Mouse (Mus musculus) heart, embryonic 13.5 days (tissue): ENCODE data around the gene Gli3. TPM values are rescaled to one million over a fixed set of nuclear protein-coding genes. Genes with fewer than 3 reads are reported as not detected.

Experiments
- ATAC-seq: fragments of 200-750 bp; cut with Nextera tagmentation; 2 replicates; pipeline ENCODE4 v1.8.0; 2017; ENCODE audit warnings: moderate TSS enrichment; ENCODE audit not compliant: insufficient number of reproducible peaks, low FRiP score, low TSS enrichment; ENCODE audit errors: extremely low read depth
- H3K27ac ChIP-seq: fragments of 300-500 bp; sonication (generic); replicated peaks from 2 replicates; pipeline ENCODE4 v1.5.1; 2015; ENCODE audit warnings: moderate library complexity, mild to moderate bottlenecking, inconsistent platforms
- H3K27me3 ChIP-seq: fragments of 300-500 bp; sonication (generic); replicated peaks from 2 replicates; pipeline ENCODE4 v1.6.1; 2015; ENCODE audit warnings: mild to moderate bottlenecking, inconsistent platforms
- H3K36me3 ChIP-seq: fragments of 300-500 bp; sonication (generic); 2 replicates; pipeline ENCODE4 v1.6.1; 2015; ENCODE audit warnings: mild to moderate bottlenecking, inconsistent platforms
- H3K4me1 ChIP-seq: fragments of 300-500 bp; sonication (generic); 2 replicates; pipeline ENCODE4 v1.6.1; 2015; ENCODE audit warnings: inconsistent platforms
- H3K4me2 ChIP-seq: fragments of 300-500 bp; sonication (generic); 2 replicates; pipeline ENCODE4 v1.6.1; 2015; ENCODE audit warnings: inconsistent platforms, mild to moderate bottlenecking, moderate library complexity
- H3K4me3 ChIP-seq: fragments of 300-500 bp; sonication (generic); 2 replicates; pipeline ENCODE4 v1.5.1; 2015; ENCODE audit warnings: moderate library complexity, mild to moderate bottlenecking, inconsistent platforms
- H3K9ac ChIP-seq: fragments of 300-500 bp; sonication (generic); 2 replicates; pipeline ENCODE4 v1.6.1; 2015; ENCODE audit warnings: inconsistent platforms, mild to moderate bottlenecking, moderate library complexity
- H3K9me3 ChIP-seq: fragments of 300-500 bp; sonication (generic); 2 replicates; pipeline ENCODE4 v1.6.1; 2016; ENCODE audit warnings: inconsistent platforms
- WGBS: fragments of 180-500 bp; shearing (Covaris S2); methylation state at CpG from one replicate; pipeline ENCODE4 v1.1.7; 2015; ENCODE audit warnings: mixed read lengths; 5-methylcytosine and 5-hydroxymethylcytosine counted together
- polyA plus RNA-seq: library from polyadenylated mRNA; unstranded; fragments of >200 nt; fragmentation: Nextera tagmentation; extraction: Ambion mirVana; gene quantifications from 2 replicates; pipeline ENCODE4 v1.2.1, GENCODE M21; 2015

Gene Gli3
- polyA plus RNA-seq, 1 experiment from 2014 or later, result 7.4 TPM

DNA sequence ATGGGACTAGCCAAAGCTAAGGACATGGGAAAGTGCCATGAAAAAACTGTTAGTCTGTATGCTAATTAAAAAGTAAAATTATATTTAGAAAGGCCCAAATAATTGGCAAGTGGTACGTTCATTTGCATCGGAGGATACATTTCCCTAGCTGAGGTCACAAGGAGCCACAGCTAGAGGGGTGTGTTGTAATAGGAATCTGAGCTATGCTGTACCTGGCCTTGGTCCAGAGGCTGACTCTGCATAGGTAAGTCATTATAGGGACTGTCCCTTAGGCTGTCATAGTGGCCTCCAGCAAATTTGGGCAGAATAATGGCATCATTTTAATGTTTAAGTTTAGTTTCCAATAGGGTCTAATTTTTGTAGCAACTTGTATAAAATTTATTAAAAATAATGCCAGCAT is 75.4 kb downstream of the Gli3 start:
- no peaks in the 10 kb centered on the region for H3K27me3 ChIP-seq
- no peaks in the 10 kb centered on the region for H3K36me3 ChIP-seq
- WGBS, result 65% methylated on average over 2 of the region's 2 CpGs
- ATAC-seq, result no peak
- no peak overlapping the region for H3K9ac ChIP-seq
- peaks cover 15% of the 10 kb centered on the region for H3K4me1 ChIP-seq
- no peak overlapping the region for H3K4me2 ChIP-seq
- no peak overlapping the region for H3K27ac ChIP-seq
- H3K9me3 ChIP-seq, result no peaks in the 10 kb centered on the region
- no peak overlapping the region for H3K4me3 ChIP-seq

GRCm38 (mm10) chr13:15542053-15542452 is 79.0 kb downstream of the Gli3 start:
- Histone ChIP-seq H3K4me3 (no peak overlapping the region), H3K4me2 (no peak overlapping the region), H3K9ac (no peak overlapping the region), H3K27ac (no peak overlapping the region), H3K4me1 (peaks cover 26% of the 10 kb centered on the region), H3K9me3 (no peaks in the 10 kb centered on the region), H3K27me3 (no peaks in the 10 kb centered on the region), H3K36me3 (no peaks in the 10 kb centered on the region)
- WGBS, result 24% methylated on average over 5 of the region's 5 CpGs
- ATAC-seq, result no peak

DNA sequence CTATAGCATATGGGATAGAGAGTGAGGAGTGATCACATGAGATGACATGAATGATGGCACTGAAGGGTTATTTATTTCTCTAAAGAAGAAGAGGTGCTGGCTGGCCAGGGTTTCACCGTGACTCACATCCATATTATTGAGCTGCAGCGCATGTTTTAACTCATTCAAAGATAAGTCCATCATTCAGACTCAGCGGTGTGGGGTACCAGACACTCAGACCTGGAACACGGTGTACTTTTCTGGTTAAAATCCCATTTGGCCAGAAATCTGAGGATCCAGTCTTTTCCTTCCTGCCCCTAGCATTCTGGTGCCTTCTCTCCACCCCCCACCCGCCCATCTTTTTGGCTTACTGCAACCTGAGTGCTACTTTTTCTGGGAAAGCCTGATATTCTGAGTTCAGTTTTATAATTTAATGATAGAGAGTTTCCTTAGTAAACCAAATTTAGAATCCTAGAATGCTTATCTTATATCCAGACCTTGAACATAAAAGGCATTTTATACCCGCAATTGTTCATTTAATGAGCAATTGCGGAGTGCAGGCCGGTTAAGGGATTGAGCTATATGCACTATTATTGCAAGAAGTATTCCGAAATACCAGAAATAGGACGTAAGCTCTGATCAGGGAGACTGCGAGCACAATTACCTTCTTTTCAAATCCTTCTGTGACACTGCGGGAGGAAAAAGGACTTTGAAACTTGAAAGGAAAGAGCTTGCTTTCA is 80.3 kb downstream of the Gli3 start:
- Histone ChIP-seq H3K27me3 (no peaks in the 10 kb centered on the region), H3K4me3 (no peak overlapping the region), H3K27ac (no peak overlapping the region), H3K9me3 (no peaks in the 10 kb centered on the region), H3K9ac (no peak overlapping the region), H3K4me1 (peaks cover 26% of the 10 kb centered on the region), H3K36me3 (0 out of 2 replicates have a peak, but pooled peaks cover under 1% of the 10 kb centered on the region), H3K4me2 (no peak overlapping the region)
- ATAC-seq, result no peak
- WGBS, result 74% methylated on average over 12 of the region's 12 CpGs

DNA sequence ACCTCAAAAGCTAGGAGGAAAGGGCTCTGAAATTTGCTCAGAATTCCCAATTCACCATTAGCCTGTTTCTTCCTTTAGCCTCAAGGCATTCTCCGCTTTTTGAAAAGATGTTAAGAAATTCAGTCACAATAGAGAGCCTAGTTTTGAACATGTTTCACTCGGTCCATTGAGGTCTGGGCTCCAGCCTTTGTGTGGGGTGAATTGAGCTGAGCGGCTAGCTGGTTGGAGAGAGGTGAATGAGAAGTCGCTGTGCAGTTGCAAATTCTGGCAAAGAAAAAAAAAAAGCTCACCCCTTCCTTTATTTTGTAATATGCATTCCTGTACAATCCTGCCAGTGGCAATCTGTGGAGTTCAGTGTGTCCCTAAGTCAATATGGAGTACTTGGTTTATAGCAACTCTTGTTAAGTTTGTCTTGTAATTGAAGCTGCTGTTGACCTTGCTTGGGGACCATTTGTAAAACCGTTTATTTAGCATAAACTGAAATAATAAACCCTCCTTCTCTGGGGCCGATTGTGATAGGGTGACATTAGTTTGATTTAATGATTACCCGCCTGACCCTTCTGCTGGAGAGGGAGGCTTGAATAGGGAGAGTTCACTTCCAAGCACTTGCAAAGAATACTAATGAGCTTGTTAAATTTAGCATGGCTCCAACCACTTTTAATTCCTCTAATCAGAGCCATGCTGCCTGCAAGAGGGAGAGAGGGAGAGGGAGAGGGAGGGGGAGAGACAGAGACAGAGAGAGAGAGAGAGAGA is 81.0 kb downstream of the Gli3 start:
- ATAC-seq, result no peak
- H3K4me3 ChIP-seq, result no peak overlapping the region
- H3K27me3 ChIP-seq, result no peaks in the 10 kb centered on the region
- peaks cover 26% of the 10 kb centered on the region for H3K4me1 ChIP-seq
- H3K4me2 ChIP-seq, result no peak overlapping the region
- WGBS, result 61% methylated on average over 7 of the region's 7 CpGs
- no peak overlapping the region for H3K27ac ChIP-seq
- 0 out of 2 replicates have a peak, but pooled peaks cover 3% of the 10 kb centered on the region for H3K36me3 ChIP-seq
- H3K9ac ChIP-seq, result no peak overlapping the region
- no peaks in the 10 kb centered on the region for H3K9me3 ChIP-seq

DNA sequence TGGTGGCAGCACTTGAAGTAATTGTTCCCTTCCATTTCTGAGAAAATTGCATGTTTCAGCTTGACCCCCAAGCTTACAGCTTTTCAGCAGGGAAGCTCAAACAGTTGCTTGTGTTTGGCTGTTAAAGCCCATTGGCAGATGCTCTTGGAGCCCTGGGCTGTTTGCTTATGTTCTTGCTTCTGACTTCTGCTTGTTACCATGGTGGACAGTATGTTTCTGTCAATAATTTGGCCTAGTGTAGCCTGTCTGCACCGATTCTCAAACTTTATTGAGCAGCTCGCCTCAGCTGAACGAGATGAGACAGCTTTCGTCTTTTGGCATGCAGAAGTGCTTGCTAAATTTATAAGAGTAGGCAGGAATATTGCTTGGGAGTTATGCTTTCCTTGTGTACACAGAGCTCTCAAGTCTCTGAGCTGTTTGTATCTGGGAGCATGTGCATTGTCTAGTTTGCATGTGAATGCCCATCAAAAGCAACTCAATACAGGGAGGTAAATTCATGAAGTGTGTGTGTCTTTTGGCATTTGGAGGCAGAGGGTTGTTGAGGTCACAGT is 82.4 kb downstream of the Gli3 start:
- no peak for ATAC-seq
- Histone ChIP-seq H3K4me1 (peaks cover 29% of the 10 kb centered on the region), H3K9ac (no peak overlapping the region), H3K4me3 (no peak overlapping the region), H3K27ac (no peak overlapping the region), H3K36me3 (0 out of 2 replicates have a peak, but pooled peaks cover 3% of the 10 kb centered on the region), H3K4me2 (no peak overlapping the region), H3K9me3 (no peaks in the 10 kb centered on the region), H3K27me3 (no peaks in the 10 kb centered on the region)
- 79% methylated on average over 4 of the region's 4 CpGs for WGBS

- Histone ChIP-seq H3K36me3 (0 out of 2 replicates have a peak, but pooled peaks cover 3% of the 10 kb centered on the region), H3K9ac (no peak overlapping the region), H3K27ac (no peak overlapping the region), H3K4me2 (no peak overlapping the region), H3K27me3 (no peaks in the 10 kb centered on the region), H3K4me3 (no peak overlapping the region), H3K4me1 (peaks cover 32% of the 10 kb centered on the region), H3K9me3 (no peaks in the 10 kb centered on the region)
- 65% methylated on average over 4 of the region's 4 CpGs for WGBS
- no peak for ATAC-seq
Measured at GRCm38 (mm10) chr13:15546258-15546657, 83.2 kb downstream of the Gli3 start.

DNA sequence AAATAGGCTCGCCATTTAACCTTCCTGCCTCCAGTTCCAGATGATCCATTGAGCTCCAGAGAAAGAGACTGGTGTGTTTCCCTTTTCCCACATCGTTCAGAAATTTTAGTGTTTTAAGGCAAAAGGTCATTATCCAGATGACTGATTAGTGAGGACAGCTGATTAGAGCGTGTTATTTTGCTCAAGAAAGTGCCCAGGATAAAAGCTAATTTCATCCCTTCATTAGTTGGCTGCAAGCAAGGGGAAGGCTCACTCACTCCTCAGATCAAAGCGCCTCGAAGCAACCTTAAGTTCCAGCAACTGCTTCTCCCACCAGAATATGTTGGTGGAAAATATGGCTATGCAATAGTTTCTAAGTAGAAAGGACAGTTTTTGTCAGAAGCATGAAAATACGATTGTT is 86.4 kb downstream of the Gli3 start:
- Histone ChIP-seq H3K36me3 (0 out of 2 replicates have a peak, but pooled peaks cover 3% of the 10 kb centered on the region), H3K27me3 (no peaks in the 10 kb centered on the region), H3K4me2 (no peak overlapping the region), H3K4me1 (0 out of 2 replicates have a peak, but pooled peaks cover 7% of the 10 kb centered on the region), H3K9ac (no peak overlapping the region), H3K27ac (no peak overlapping the region), H3K4me3 (no peak overlapping the region), H3K9me3 (no peaks in the 10 kb centered on the region)
- no peak for ATAC-seq
- 55% methylated on average over 6 of the region's 6 CpGs for WGBS

- WGBS, result 83% methylated on average over 8 of the region's 8 CpGs
- no peak for ATAC-seq
Measured at GRCm38 (mm10) chr13:15550027-15550602, 87.1 kb downstream of the Gli3 start.

DNA sequence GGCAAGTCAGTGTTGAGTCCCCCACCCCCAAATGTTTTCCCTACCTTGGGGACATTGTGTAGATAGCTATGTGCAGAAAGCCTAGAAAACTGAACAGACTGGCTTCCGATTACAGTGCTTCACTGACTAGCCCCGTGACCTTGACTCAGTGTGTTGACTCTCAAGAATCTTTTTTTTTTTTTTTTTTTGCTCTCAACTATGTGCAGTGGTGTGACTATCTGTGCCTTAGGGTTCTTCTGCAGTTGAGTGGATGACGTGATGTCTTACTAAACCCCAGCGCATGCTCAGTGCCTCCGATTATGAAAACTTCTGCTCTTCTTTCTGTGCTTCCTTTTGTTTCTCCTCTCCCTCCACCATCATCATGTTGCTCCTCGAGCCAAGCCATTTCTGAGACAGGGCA is 87.7 kb downstream of the Gli3 start:
- no peak for ATAC-seq
- H3K36me3 ChIP-seq, result 0 out of 2 replicates have a peak, but pooled peaks cover 3% of the 10 kb centered on the region
- 58% methylated on average over 6 of the region's 6 CpGs for WGBS

More at GRCm38 (mm10) chr13:15550027-15550602, 87.1 kb downstream of the Gli3 start:
- Histone ChIP-seq H3K4me2 (no peak overlapping the region), H3K9me3 (no peaks in the 10 kb centered on the region), H3K27ac (no peak overlapping the region), H3K4me3 (no peak overlapping the region), H3K27me3 (no peaks in the 10 kb centered on the region), H3K4me1 (0 out of 2 replicates have a peak, but pooled peaks cover 6% of the 10 kb centered on the region), H3K9ac (no peak overlapping the region), H3K36me3 (0 out of 2 replicates have a peak, but pooled peaks cover 3% of the 10 kb centered on the region)

GRCm38 (mm10) chr13:15552009-15552408 is 89.0 kb downstream of the Gli3 start:
- 75% methylated on average over 3 of the region's 3 CpGs for WGBS
- H3K36me3 ChIP-seq, result 0 out of 2 replicates have a peak, but pooled peaks cover 3% of the 10 kb centered on the region
- H3K9me3 ChIP-seq, result no peaks in the 10 kb centered on the region
- H3K27me3 ChIP-seq, result no peaks in the 10 kb centered on the region
- no peak overlapping the region for H3K9ac ChIP-seq
- ATAC-seq, result no peak
- no peak overlapping the region for H3K4me2 ChIP-seq
- H3K4me3 ChIP-seq, result no peak overlapping the region
- no peak overlapping the region for H3K27ac ChIP-seq
- 0 out of 2 replicates have a peak, but pooled peaks cover 6% of the 10 kb centered on the region for H3K4me1 ChIP-seq

More for the DNA sequence above, 87.7 kb downstream of the Gli3 start:
- H3K9me3 ChIP-seq, result no peaks in the 10 kb centered on the region
- no peak overlapping the region for H3K9ac ChIP-seq
- no peak overlapping the region for H3K27ac ChIP-seq
- H3K27me3 ChIP-seq, result no peaks in the 10 kb centered on the region
- no peak overlapping the region for H3K4me2 ChIP-seq
- no peak overlapping the region for H3K4me3 ChIP-seq
- H3K4me1 ChIP-seq, result 0 out of 2 replicates have a peak, but pooled peaks cover 6% of the 10 kb centered on the region

GRCm38 (mm10) chr13:15556646-15557098 is 93.6 kb downstream of the Gli3 start:
- no peaks in the 10 kb centered on the region for H3K27me3 ChIP-seq
- ATAC-seq, result no peak
- no peak overlapping the region for H3K27ac ChIP-seq
- WGBS, result 35% methylated on average over 2 of the region's 2 CpGs
- H3K4me2 ChIP-seq, result no peak overlapping the region
- H3K9ac ChIP-seq, result no peak overlapping the region
- H3K4me1 ChIP-seq, result peaks cover 5% of the 10 kb centered on the region; the same call in 1 of the 2 replicates
- H3K4me3 ChIP-seq, result no peak overlapping the region
- H3K9me3 ChIP-seq, result no peaks in the 10 kb centered on the region
- H3K36me3 ChIP-seq, result no peaks in the 10 kb centered on the region
